Mouse (Mus musculus): ENCODE measurements around the gene Hoxa9. TPM values are rescaled to one million over a fixed set of nuclear protein-coding genes. Genes with fewer than 3 reads are reported as not detected.

Gene Hoxa9
- polyA plus RNA-seq, 1 experiment from 2014 or later = 0.26 TPM

DNA sequence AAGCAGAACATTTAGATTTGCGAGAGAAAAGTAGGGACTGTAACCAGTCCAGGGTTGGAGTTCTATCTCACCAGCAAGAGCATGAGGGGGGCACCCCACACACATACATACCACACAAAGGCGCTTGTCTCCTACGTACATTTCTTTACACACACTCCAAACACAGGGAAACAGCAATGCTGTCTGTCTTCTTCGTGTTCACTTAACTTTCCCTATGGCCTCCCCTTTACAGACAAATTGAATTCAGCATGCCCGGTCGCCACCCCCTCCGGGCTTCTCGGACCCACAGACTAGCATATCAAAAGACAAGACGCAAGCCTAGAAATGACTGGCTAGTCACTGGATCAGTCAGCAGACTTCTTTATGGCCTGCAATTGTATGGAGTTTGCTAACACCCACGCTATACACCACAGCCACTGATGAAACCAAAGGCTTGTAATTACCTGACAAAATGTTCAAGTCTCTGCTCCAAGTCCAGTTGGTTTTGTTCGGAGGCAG, 50.6 kb downstream of the Hoxa9 start:
- no peak for ATAC-seq
- 57% methylated on average over 11 of the region's 11 CpGs for WGBS (ENCODE audit: insufficient replicate concordance)
- no peaks in the 10 kb centered on the region for H3K36me3 ChIP-seq (replicated peaks; ENCODE audit: insufficient read depth, low read length)
- no peaks in the 10 kb centered on the region for H3K9me3 ChIP-seq (ENCODE audit: low read length)
- no peak overlapping the region for H3K9ac ChIP-seq (replicated peaks)
- H3K27me3 ChIP-seq (ENCODE audit: insufficient read depth, low read length) = peaks cover 54% of the 10 kb centered on the region
- H3K4me1 ChIP-seq (ENCODE audit: insufficient read depth) = peaks cover 8% of the 10 kb centered on the region; the same call in 1 of the 2 replicates
- TF ChIP-seq CTCF (IDR thresholded peaks at IDR 0.05; ENCODE audit: low read depth) = no peak
- no peak for TF ChIP-seq EP300 (IDR thresholded peaks at IDR 0.05; ENCODE audit: low read depth)
- no peak overlapping the region; the same call in 1 of the 2 replicates for H3K4me2 ChIP-seq (ENCODE audit: low read depth, low read length)
- H3K4me3 ChIP-seq (ENCODE audit: low read depth, low read length) = no peak overlapping the region
- no peak for DNase-seq
- no peak overlapping the region for H3K27ac ChIP-seq (ENCODE audit: low read depth)

DNA sequence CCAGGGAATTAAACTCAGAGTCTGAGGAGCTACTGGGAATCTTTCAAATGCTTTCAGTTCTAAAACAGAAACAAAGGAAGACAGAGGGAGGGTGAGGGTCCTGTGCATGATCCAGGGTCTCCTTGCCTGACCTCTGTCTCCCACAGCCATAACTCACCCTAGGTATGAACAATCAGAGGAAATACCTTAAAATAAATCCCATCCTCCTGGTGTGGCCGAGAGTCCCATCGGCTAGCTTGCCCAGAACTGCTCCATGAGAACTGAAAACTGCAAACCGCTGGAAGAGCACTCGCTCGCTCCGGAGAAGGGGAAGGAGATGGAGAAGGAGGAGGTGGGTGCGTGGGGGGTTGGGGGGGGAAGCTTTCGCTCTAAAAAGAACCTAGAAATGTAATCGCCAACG, 51.2 kb downstream of the Hoxa9 start:
- ATAC-seq (no peak), DNase-seq (no peak)
- H3K4me1 ChIP-seq (ENCODE audit: insufficient read depth) = peaks cover 8% of the 10 kb centered on the region; the same call in 1 of the 2 replicates
- H3K27ac ChIP-seq (ENCODE audit: low read depth) = no peak overlapping the region
- peak overlapping the region; percentile 35 for H3K4me2 ChIP-seq (ENCODE audit: low read depth, low read length)
- WGBS (ENCODE audit: insufficient replicate concordance) = 44% methylated on average over 10 of the region's 10 CpGs
- 0 out of 2 replicates have a peak overlapping the region, but pooled peaks have one; percentile 30 for H3K9ac ChIP-seq (replicated peaks)
- H3K4me3 ChIP-seq (ENCODE audit: low read depth, low read length) = no peak overlapping the region
- no peaks in the 10 kb centered on the region for H3K9me3 ChIP-seq (ENCODE audit: low read length)
- H3K27me3 ChIP-seq (ENCODE audit: insufficient read depth, low read length) = peaks cover 57% of the 10 kb centered on the region
- H3K36me3 ChIP-seq (replicated peaks; ENCODE audit: insufficient read depth, low read length) = no peaks in the 10 kb centered on the region
- TF ChIP-seq EP300 (IDR thresholded peaks at IDR 0.05; ENCODE audit: low read depth) (no peak), CTCF (IDR thresholded peaks at IDR 0.05; ENCODE audit: low read depth) (no peak)

DNA sequence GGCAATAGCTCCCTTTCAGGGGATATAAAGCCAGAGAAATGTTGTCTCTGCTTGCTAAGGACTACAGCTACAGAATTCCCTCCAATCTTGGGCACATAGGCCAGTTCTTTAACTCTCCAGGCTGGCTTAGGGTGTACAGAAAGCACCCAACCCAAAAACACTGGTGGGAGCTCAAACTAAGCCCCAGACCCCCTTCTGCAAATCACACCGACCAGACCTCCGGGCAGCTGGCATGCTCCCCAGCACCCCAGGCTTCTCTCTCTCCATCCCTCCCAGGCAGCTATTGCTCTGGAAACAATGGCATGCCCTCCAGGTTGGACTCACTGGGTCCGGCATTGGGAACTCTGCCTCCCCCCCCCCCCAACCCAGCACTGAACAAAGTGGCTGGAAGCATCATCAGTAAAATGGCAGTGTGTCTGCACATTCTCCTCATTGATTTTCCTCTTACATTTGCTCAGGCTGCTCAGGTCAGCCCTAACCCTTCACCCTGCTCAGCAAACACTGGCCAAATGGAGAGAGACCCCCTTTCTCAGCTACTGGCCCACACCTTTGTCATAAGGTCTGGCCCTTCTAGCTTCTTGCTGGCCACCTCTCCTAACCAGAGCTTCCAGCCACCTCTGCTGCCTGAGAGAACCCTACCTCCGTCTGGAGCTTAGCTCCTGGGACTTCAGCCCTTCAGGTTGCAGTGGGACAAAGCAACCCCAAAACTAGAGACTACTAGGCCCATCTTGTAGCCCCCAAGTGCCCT, 51.8 kb downstream of the Hoxa9 start:
- WGBS (ENCODE audit: insufficient replicate concordance) = 42% methylated on average over 4 of the region's 4 CpGs
- Histone ChIP-seq H3K4me3 (ENCODE audit: low read depth, low read length) (no peak overlapping the region), H3K27me3 (ENCODE audit: insufficient read depth, low read length) (peaks cover 58% of the 10 kb centered on the region), H3K27ac (ENCODE audit: low read depth) (no peak overlapping the region), H3K9me3 (ENCODE audit: low read length) (no peaks in the 10 kb centered on the region), H3K36me3 (replicated peaks; ENCODE audit: insufficient read depth, low read length) (no peaks in the 10 kb centered on the region), H3K9ac (replicated peaks) (no peak overlapping the region), H3K4me2 (ENCODE audit: low read depth, low read length) (peak overlapping the region; percentile 35; the same call in 1 of the 2 replicates), H3K4me1 (ENCODE audit: insufficient read depth) (peaks cover 8% of the 10 kb centered on the region; the same call in 1 of the 2 replicates)
- DNase-seq = no peak
- no peak for ATAC-seq
- TF ChIP-seq CTCF (IDR thresholded peaks at IDR 0.05; ENCODE audit: low read depth) = no peak
- TF ChIP-seq EP300 (IDR thresholded peaks at IDR 0.05; ENCODE audit: low read depth) = no peak

DNA sequence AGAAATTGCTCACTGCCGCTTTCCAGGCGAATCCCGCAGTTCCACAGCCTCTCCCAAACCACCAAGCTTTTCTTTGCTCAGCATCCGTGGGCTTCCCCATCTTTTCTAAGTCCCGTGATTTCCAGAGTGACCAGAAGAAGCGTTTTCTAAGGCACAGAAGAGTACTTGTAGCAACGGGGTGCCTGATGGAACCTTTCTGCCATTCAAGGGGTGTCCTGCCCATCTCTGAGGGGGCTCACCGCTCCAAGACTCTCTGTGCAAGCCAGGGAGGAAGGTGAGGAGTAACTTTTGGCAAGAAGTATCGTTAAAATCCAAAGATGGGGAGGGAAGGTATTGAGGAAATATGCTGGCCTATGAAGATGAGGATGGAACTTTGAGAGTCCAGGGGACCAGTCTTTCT, 53.1 kb downstream of the Hoxa9 start:
- WGBS (ENCODE audit: insufficient replicate concordance) = 30% methylated on average over 9 of the region's 9 CpGs
- Histone ChIP-seq H3K9ac (replicated peaks) (no peak overlapping the region), H3K27me3 (ENCODE audit: insufficient read depth, low read length) (peaks cover 67% of the 10 kb centered on the region)

DNA sequence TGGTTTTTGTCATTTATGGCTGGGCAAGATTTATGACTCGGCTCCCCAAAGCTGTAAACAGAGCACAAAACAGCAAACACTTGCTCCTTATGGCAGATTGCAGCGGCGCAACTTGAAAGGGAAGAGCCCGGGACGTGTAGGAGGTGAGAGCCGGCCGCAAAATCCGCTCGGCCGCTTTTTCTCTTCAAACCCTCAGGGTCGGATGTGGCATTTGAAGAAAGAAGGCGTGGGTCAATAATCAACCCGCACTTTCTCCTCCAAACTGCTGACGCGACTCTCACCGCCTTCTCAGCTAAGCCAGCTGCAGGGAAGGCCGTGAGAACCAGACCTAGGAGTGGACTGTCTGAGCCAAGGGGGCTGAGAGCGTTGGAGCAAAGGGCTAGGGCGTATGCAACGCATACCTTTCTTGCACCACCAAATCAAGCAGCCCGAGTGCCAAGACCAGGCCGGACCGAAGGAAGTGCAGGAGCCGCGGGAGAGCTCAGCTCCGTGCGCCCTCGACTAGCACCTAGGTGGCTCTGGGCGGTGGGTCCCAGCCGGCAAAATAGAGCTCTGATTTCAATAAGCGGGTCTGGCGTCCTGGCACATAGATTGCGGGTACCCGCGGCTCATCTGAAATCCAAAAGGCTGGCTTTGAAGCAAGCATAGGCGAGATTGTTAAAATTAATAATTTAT, 53.7 kb downstream of the Hoxa9 start, which contains the start of gene 5730596B20Rik:
5730596B20Rik (plus strand) TSS at position 438 of the 675 bp plus-strand sequence.
- Histone ChIP-seq H3K9me3 (ENCODE audit: low read length) (no peaks in the 10 kb centered on the region), H3K4me2 (ENCODE audit: low read depth, low read length) (peak within 1 kb of the TSS; percentile 51), H3K4me3 (ENCODE audit: low read depth, low read length) (peak within 1 kb of the TSS; percentile 41), H3K27ac (ENCODE audit: low read depth) (0 out of 2 replicates have a peak within 1 kb of the TSS, but pooled peaks have one; percentile 16), H3K9ac (replicated peaks) (no peak within 1 kb of the TSS), H3K27me3 (ENCODE audit: insufficient read depth, low read length) (peaks cover 73% of the 10 kb centered on the region), H3K4me1 (ENCODE audit: insufficient read depth) (peaks cover 8% of the 10 kb centered on the region), H3K36me3 (replicated peaks; ENCODE audit: insufficient read depth, low read length) (no peaks in the 10 kb centered on the region)
- ATAC-seq (no peak), DNase-seq (no peak)
- 13% methylated on average over 36 of the region's 36 CpGs for WGBS (ENCODE audit: insufficient replicate concordance)
- TF ChIP-seq CTCF (IDR thresholded peaks at IDR 0.05; ENCODE audit: low read depth) (no peak), EP300 (IDR thresholded peaks at IDR 0.05; ENCODE audit: low read depth) (no peak)

More for the DNA sequence above, 53.1 kb downstream of the Hoxa9 start:
- no peak overlapping the region for H3K4me3 ChIP-seq (ENCODE audit: low read depth, low read length)
- no peaks in the 10 kb centered on the region for H3K9me3 ChIP-seq (ENCODE audit: low read length)
- DNase-seq = no peak
- no peak for TF ChIP-seq EP300 (IDR thresholded peaks at IDR 0.05; ENCODE audit: low read depth)
- no peak for TF ChIP-seq CTCF (IDR thresholded peaks at IDR 0.05; ENCODE audit: low read depth)
- peaks cover 4% of the 10 kb centered on the region; the same call in 1 of the 2 replicates for H3K4me1 ChIP-seq (ENCODE audit: insufficient read depth)
- H3K27ac ChIP-seq (ENCODE audit: low read depth) = no peak overlapping the region
- no peak for ATAC-seq
- H3K36me3 ChIP-seq (replicated peaks; ENCODE audit: insufficient read depth, low read length) = no peaks in the 10 kb centered on the region
- peak overlapping the region; percentile 51 for H3K4me2 ChIP-seq (ENCODE audit: low read depth, low read length)

DNA sequence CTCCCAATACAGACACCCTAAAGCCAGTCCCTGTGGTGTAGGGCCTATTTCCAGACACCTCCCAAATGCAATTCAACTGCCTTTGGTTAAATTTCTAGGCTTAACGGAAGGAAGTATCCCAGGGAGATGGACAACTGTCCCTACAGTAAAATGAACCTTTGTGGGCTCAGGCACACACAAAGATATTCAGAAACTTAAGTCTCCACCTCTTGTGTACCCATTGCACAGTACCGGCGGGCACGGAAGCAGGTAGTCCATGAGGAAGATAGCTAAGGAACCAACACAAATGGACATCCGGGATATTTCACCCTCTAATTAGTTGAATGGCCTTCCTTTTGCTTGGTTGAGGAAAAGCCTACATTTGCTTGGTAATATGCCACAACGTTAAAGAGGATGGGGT, 54.5 kb downstream of the Hoxa9 start:
- H3K4me1 ChIP-seq (ENCODE audit: insufficient read depth) = peaks cover 3% of the 10 kb centered on the region; the same call in 1 of the 2 replicates
- H3K4me3 ChIP-seq (ENCODE audit: low read depth, low read length) = peak overlapping the region; percentile 41
- H3K27ac ChIP-seq (ENCODE audit: low read depth) = 0 out of 2 replicates have a peak overlapping the region, but pooled peaks have one; percentile 16
- no peak for TF ChIP-seq EP300 (IDR thresholded peaks at IDR 0.05; ENCODE audit: low read depth)
- TF ChIP-seq CTCF (IDR thresholded peaks at IDR 0.05; ENCODE audit: low read depth) = no peak
- WGBS (ENCODE audit: insufficient replicate concordance) = 12% methylated on average over 6 of the region's 6 CpGs
- H3K36me3 ChIP-seq (replicated peaks; ENCODE audit: insufficient read depth, low read length) = no peaks in the 10 kb centered on the region
- no peaks in the 10 kb centered on the region for H3K9me3 ChIP-seq (ENCODE audit: low read length)
- DNase-seq (no peak), ATAC-seq (no peak)
- H3K4me2 ChIP-seq (ENCODE audit: low read depth, low read length) = peak overlapping the region; percentile 51
- no peak overlapping the region for H3K9ac ChIP-seq (replicated peaks)
- peaks cover 76% of the 10 kb centered on the region for H3K27me3 ChIP-seq (ENCODE audit: insufficient read depth, low read length)
